Mouse (Mus musculus) spleen, postnatal 4 days (tissue): ENCODE measurements at regions not wholly inside any gene's neighbourhood (a gene's known extent, or its start where the extent isn't known, plus 50 kb on each side); places are given as distances from the start of the nearest gene placed in this dataset.

Source experiments
- DNase-seq, 2 experiments: peaks; one replicate each; pipeline ENCODE4 v3.0.0; 2022; ENCODE audit warnings: low spot score in 2 of 2

DNA sequence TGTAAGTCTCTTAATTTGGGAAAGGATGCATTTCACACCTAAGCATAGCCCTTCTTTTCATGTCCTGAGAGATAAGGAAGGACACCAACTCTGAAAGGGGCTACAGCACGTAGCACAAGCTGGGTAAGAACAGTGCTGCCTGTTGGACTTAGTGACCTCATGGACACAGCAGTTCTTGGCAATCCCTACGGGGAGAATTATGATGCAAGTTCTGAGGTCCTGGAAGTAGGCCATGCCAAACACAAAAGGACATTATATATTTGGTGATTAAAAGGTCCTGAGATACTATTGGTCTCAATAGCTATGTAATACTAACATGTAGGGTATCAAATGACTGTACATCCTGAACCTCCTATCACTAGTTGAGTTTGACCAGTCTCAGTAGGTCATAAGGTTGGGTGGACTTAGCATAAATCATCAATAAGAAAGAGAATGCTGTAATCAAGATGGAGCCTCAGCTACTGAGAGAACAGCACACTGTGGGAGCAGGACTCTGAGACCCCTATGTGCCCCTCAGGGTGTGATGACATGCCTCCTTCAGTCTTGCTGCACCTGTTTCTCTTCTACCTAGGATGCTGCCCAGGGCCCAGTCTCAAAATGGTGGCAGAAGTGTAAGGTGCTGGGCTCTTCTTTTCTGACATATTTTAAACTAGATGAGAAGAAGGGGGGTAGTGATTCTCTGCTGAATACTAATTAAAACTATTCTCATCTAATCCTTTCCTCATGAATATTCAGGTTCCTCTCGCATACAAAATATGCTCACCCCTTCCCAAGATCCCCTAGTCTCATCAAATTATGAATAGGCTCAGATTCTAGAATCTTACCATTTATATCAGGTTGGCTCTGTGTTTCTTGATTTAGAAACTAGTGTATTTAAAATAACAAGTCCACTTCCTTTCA is 277.5 kb upstream of the Camk1g start:
- no peak for DNase-seq

DNA sequence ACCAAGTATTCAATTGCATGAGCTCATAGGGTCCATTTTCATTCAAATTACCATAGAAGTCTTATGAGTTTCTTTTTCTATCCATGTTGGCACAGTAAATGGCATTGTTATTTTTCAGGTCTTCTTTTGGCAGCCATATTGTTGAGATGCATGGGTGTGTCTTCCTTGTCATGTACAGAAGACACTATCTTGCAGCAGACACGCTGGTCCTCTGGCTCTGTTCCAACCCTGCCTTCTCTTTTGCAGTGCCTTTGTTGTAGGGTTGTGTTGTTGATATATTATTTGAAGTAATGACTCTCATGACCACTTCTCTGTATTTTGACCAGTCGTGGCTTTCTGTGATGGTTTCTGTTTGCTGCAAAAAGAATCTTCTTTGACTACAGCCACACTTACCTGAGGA is 274.4 kb upstream of the Camk1g start:
- DNase-seq = peak in 1 of 2 experiments; percentile 53

DNA sequence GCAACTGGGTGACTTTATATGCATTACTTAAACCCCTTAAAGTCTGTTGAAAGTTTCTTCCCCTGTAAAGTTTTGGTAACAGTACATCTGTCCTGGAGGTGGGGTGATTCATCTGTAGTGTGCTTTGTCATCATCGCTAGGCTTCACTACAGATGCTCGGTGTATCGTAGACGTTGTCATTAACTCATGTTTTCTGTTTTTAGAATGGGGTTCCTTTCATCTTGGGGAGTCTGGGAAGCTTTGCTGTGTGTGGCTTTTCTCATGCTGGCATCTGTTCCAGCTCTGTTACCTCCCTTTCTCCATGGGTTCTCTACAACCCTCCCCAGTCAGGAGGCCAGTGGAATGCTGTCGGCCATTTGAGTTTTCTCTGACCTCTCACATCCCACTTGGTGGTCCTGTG is 266.4 kb upstream of the Camk1g start:
- DNase-seq = no peak

DNA sequence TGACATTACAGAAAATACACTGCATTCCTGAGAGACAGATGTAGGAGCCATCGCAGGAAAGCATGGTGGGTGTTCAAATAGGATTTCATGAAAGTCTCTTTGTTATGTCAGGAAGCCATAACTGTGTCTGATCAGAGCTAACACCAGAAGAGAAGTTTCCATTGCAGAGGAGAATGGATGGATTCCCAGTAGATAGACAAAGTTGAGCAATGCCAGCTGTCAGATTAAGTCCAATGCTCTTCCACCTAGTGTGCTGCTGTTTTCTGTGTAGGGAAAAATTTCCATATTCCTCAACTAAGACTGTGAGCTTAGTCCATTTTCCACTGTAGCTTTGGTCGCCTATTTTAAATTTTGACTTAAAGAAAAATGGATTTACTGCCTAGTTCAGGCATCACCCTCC is 262.0 kb upstream of the Camk1g start:
- no peak for DNase-seq

DNA sequence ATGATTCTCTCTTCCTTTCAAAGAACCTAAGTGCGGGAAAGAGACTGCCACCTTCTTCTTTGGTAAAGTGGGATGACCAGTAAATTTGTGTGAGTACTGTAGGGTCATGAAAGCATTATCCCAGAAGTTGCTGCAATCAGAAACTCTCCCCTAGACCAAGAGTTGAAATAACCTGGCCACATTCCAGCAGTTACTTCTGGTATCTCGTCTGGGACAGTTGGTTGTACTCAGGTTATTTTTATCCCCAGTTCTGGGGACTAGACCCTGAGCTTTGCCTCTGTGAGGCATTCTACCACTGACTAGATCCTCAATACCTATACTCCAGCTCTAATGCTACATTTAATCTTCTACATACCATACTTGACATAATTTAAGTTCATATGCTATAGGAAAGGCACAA is 259.8 kb upstream of the Camk1g start:
- DNase-seq = no peak

DNA sequence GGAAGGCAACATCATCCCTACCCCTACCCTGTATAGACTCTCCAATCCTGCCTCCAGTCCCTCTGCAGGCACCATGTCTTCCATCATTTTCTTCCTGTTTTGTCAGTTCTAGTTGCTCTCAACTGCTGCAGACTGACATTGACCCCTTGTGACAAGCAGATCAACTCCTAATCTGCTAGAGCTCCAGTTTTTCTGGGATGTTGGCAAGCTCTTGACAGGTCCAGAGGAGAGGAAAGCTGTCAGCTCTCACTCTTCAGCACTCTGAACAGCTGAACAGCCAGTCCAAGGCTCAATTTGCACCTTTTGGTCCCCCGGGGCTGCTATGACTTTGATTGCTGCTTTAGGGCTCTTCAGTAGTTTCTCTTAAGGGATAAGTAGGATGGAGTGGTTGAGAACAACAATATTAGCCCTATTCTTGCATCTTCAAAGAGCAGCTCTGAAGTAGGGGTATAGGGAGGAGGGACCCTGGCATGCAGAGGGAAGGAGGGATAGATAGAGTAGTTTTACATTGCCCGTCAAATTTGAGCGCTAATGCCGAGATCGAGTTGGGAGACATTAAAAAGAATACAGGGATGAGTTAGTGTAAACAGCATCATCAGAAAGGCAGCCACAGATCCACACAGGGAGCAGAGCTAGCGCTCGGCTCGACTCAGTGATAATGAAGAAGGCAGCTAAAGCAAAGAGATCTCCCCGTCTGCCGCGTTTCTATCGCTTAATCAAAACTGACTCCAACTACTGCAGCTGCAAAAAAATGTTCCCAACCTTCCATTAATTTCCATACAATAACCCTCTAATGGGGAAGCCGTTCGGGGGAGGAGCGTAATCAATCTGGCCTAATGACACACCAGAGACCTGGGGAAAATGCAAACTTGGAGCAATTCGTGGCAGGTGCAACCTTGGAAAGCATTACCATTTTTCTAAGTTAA is 257.1 kb upstream of the Camk1g start:
- no peak for DNase-seq

DNA sequence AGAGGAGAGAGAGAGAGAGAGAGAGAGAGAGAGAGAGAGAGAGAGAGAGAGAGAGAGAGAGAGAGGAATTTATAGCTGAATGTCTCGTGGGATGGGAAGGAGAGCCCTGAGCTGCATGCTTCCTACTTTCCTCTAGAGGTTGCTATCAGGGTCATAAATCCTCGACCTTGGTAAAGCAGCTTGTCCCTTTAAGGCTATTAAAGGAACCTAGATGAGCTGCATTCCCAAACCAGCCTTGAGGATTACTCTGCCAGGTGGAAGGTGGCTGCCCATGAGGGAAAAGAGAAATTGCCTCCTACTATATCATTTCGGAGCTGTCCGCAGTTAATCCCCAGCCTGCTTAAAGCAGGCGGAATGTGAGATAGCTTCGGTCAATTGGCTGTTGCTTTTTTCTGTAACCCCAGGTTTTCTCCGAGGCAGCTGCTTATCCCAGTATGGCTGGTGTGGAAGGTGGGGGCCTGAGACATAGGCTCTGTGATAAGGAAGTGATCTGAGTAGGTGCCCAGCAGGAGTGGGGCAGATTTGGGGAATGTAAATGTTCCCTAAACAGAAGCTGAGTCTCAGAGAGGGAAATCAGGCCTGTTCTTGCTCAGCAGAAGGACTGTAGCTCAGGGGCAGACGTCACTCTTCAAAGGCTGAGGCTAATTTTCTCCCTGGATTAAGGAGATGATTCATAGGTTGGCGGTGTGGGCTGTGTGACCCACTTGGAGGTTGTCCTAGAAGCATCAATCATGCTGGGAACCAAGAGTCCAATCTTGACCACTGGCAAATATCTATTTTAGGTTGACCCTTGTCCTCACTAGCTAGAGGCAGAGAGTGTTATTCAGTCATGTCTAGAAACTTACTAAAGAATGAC is 255.2 kb upstream of the Camk1g start:
- DNase-seq = no peak

DNA sequence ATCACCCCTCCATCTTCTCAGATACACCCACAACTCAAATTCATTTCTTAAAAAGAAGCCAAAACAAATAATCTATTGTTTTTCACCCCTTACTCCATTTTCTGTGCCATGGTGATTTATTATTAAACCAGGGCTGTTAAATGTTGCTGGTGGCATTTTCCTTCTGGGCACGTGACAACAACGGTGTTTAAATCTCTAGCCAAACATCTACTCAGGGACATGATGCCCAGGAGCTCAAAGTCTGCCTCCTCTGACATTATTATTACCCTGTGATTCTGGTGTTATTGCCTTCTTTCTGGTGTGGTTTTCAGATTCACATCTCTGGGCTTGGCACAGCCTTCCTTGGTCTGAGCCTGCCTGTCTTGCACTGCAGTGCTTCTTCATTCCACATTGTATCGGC is 253.5 kb upstream of the Camk1g start:
- no peak for DNase-seq

DNA sequence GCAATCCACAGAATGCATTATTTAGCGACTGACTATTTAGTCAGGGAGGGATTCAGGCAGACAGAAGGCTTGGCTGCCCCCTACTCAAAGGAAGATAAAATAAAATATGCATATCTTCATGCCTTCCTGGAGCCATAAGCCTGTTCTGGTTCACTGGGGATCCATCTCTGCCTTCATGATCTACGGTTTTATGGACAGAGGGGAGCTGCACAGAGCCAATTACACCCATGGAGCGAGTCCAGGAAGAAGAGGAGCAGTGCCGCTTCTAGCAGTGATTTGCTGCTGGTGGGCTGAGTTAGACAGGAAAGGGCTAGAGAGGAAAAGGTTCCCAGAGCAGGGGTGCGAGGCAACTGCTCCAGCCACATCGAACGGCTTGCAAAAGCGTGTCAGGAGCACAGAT is 248.2 kb upstream of the Camk1g start:
- no peak for DNase-seq

DNA sequence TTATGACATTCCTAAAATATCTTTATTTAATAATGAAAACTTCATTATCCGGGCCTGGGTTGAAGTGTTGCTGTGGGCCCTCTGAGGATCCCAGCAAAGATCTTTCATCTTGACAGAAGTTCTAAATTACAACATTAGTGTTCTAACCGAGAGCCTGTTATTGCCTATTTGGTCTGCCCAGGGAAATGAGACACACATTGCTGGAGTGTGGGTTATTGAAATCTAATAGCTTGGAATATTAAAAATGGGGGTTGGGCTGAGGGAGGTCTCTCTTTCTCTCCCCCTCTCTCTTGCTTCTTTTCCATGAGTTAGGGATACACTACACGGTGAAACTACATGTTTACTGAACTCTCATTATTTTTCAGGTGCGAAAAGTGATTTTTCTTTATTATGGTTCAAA is 240.4 kb upstream of the Camk1g start:
- DNase-seq = no peak

DNA sequence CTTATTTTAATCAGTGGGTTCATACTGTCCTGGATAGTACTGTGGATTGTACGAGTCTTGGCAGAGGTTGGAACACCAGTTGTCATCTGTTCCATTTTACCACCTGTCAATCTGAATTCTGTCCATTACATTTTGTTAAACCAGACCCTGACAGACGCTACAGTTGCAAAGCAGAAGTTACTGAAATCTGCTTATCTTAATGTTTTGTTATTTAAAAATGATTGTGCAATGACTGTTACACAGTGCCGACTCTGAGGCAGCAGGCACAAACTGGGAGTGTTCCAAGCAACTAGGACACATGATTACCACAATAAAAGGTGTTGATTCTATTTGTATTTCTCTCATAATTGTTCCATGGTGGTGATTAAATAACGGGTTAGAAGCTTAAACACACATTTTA is 229.8 kb upstream of the Camk1g start:
- DNase-seq = no peak

DNA sequence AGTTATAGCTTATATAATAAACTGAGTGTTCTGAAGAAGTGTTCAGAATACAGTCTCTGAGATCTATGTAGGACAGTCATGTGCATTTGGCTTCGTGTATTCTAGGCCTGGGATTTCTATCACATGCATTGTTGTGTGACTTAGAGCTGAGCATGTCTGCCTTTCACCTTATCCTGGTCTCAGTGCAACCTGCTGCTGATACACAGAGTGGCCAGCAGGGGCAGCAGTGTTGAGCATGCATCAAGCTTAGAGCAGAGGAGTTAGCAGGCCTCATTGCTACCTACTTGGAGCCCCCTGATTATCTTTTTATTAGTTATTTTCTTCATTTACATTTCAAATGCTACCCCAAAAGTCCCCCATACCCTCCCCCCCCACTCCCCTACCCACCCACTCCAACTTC is 229.1 kb upstream of the Camk1g start:
- DNase-seq = peak; percentile 18 to 66

DNA sequence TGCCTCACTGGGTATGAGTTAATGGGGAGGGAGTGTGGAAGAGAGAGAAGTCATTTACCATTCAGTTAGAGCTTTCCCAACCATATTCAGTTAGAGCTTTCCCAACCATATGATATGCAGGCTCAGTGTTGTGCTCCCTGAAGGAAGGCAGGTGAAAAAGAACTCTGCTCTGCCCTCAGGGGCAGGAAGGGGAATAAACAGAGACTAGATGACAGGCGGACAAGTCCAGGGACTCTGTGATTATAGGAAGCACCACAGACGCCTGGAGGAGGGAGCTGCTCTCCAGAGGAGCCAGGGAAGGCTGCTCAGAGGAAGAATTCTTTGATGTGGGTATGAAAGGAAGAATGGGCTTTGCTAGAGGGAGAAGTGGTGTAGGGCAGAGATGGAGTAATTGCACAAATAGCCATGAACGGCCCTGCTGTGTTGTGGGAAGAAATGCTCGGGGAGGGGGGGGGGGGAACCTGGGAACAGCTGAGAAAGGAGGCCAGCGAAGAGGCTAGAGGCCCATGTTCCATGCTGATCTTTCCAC is 220.3 kb upstream of the Camk1g start:
- no peak for DNase-seq

DNA sequence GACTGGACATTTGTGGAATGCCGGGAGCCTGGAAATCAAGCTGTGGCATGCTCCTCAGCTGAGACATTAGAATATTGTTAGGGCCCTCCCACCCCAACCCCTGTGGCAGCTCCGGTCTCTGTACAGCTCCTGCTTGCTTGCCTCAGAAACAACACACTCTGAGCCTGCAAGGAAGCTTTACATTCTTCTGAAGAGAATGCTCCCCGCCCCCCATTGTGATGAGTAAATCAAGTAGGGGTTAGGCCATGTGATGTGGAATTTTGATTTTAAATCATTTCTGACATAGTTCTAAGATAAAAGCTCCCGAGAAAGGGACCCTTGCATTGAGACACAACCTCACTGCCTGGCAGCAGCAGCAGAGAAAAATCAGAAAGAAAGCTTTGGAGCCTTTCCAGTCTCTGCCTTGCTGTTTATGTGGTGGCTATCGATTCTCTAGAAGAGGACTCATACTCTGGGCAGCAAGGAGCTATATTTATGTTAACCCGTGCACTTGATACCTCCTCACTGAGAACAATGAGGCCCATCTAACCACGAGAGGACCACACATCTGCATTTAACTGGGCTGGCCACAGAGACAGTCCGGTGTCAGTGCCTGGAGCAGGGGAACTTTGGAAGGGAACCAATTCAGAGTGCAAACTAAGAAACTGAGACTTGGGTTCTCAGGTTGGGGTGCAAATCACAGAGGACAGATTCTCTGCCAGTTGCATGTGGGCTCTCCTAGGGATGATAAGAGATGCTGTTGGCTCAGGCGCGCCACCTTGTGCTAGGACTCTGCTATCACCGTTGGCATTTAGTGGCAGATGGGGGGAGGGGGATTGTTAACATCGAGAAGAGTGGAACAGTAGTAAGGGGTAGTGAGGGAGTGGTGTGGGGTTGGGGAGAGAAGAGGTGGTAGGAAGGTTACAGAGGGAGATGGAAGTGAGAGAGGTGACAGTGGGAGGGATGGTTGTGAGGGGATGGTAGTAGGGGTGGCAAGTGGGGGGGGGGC is 218.7 kb upstream of the Camk1g start:
- peak in 1 of 2 experiments; percentile 73 for DNase-seq

DNA sequence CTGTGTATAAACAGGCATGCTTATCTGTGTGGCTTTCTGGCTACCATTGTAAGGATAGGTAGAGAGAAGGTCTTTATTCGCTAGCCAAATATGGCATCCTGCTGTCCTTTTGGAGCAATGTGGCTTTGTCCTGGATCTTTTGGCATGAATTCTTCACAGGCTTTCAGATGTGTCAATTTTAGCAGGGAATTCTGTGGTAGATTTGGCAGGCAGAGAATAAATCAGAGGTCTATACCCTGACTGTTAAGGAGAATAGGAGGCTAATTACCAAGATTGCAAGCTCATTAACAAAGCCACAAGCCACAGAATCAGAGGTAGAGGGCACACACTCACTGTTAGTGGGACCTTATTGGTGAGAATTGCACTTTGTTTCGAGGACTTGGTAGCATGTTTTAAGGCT is 217.2 kb upstream of the Camk1g start:
- no peak for DNase-seq

DNA sequence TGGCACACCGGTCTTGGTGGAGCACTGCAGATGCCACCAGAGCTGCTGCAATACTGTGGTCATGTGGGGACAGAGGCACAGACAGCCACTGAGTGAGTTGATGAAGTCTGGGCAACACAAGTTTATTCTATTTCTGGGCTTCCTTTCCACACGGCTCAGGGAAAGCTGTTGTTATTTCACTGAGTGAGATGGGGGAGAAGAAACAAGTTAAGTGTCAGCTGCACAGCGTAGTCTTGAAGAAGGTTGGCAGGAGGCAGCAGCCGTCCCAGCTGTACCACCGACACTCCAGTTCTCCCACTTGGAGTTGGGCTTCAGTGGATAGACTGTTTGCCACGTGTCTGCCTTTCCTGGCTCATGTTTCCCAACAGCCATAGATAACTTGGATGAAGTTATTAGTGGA is 216.8 kb upstream of the Camk1g start:
- DNase-seq = no peak

DNA sequence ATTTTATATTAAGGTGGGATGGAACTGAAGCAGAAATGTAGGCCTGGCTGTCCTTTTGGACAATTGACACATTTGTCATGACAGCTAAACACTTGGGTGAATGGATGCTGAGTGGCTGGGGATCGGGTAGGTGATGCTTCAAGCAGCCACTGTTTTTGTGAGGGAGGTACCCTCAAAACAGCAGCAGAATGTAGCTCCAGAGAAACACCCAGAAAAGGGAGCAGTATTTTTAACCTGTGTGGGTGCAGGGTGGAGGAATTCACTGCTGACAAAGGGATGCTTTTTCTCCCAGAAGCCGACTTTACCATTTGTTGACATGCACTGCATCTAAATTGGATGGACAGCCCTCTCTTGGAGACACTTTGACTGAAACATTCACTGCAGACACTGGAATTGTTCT is 213.7 kb upstream of the Camk1g start:
- no peak for DNase-seq

DNA sequence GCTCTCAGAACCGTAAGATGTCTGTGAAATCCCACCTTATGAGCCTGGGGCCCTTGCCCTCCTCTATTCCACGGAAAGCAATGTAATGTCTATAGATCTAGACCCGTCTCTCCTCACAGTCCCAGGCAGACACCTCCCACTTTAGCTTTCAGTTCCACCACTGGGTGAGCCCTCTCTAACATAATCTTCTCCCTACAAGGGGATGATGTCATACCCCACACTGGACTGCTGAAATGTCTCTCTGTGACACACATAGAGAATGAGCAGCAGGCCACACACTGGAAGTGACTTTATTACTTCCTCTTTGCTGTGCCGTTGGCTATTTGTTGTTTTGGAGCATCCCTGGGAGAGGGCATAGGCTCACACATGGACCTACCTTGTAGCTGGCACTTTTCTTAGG is 210.3 kb upstream of the Camk1g start:
- no peak for DNase-seq

DNA sequence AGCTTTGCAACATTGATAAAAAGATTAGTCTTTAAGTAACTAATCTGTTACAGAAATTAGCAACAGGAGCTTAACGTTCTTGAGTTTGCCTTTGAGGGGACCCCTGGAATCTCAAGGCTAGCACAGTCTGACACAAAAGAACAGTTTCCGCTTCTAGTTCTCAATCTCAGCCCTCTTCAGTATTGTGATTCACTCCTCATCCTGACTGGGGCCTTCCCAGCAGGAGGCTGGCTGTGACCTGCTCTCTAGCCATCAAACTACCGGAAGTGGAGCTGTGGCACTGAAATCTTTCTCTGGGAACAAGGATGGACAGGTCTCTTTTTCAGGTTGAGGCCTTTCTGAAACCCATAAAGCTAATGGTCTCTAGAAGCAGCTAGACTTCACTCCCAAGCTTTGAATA is 209.6 kb upstream of the Camk1g start:
- no peak for DNase-seq

DNA sequence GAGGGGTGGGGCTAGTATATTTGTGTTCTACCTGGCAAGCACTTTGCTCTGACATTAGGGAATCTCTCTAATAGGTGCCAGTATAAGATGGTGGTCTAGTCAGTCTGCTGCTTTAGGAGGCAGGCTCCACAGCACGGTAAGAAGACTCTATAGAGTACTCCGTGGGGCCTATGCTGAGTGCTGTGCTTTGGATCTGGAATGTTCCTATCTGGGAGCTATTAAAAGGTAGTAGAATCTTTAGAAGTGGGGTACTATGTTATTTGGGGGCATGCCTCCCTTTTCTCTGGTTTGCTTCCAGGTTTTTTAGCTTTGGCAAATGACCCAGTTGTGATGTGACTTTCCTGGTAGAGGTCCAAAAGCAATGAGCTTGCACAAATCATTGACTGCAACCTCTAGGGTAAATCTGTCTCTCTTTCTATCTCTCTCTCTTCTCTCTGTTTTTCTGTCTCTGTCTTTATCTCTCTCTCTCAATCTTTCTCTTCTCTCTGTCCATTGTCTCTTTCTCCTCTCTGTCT is 208.6 kb upstream of the Camk1g start:
- DNase-seq = no peak
